Mouse (Mus musculus) megakaryocyte-erythroid progenitor cell, adult 5 weeks (primary cell): Measurements from ENCODE around the gene Klhl9. TPM values are rescaled to one million over a fixed set of nuclear protein-coding genes. Genes with fewer than 3 reads are reported as not detected.

Source experiments
- polyA plus RNA-seq: library from polyadenylated mRNA; stranded (reverse); fragments of >175 nt; gene quantifications from 2 replicates; pipeline ENCODE4 v1.2.3, GENCODE M21; 2012

Klhl9 gene
- polyA plus RNA-seq, result 6.6 and 7.6 TPM in 2 replicates

GRCm38 (mm10) chr4:88721791-88722721 is at the start of gene Klhl9, which contains the start of gene Gm26566:
Klhl9 (minus strand) TSS chr4:88722465.
Gm26566 (plus strand) TSS chr4:88721805.

GRCm38 (mm10) chr4:88759610-88760268 is 37.5 kb upstream of the Klhl9 start, which contains the start of gene Gm13283:
Gm13283 (plus strand) TSS chr4:88760119.

GRCm38 (mm10) chr4:88754818-88755340 is 32.6 kb upstream of the Klhl9 start, which contains the start of gene Gm13271:
Gm13271 (plus strand) TSS chr4:88754868.

GRCm38 (mm10) chr4:88691259-88691658 is 31.0 kb downstream of the Klhl9 start, which contains the start of gene Ifnab:
Ifnab (minus strand) TSS chr4:88691359.

GRCm38 (mm10) chr4:88683812-88684211 is 38.5 kb downstream of the Klhl9 start, which contains the start of gene Ifna2:
Ifna2 (minus strand) TSS chr4:88683912.

GRCm38 (mm10) chr4:88676824-88677223 is 45.4 kb downstream of the Klhl9 start, which contains the start of gene Ifna16:
Ifna16 (minus strand) TSS chr4:88676924.

Other genes with a start within 250 kb of the Klhl9 start
- not detected in 2 replicates for gene Ifnb1, start 199.7 kb downstream of the Klhl9 start, polyA plus RNA-seq
- gene Ifna15, start 164.2 kb downstream of the Klhl9 start, polyA plus RNA-seq, result not detected in 2 replicates
- gene Ifna14, start 150.7 kb downstream of the Klhl9 start, polyA plus RNA-seq, result not detected in 2 replicates
- gene Ifna9, start 130.1 kb downstream of the Klhl9 start, polyA plus RNA-seq, result not detected in 2 replicates
- not detected in 2 replicates for gene Ifna12, start 119.1 kb downstream of the Klhl9 start, polyA plus RNA-seq
- not detected in 2 replicates for gene C87499, start 88.1 kb downstream of the Klhl9 start, polyA plus RNA-seq
- not detected in 2 replicates for gene Ifna13, start 78.0 kb downstream of the Klhl9 start, polyA plus RNA-seq
- not detected in 2 replicates for gene Ifna16, start 45.5 kb downstream of the Klhl9 start, polyA plus RNA-seq
- not detected in 2 replicates for gene Ifna2, start 38.6 kb downstream of the Klhl9 start, polyA plus RNA-seq
- not detected in 2 replicates for gene Ifnab, start 31.1 kb downstream of the Klhl9 start, polyA plus RNA-seq
- gene Gm26566, start 660 bp downstream of the Klhl9 start, polyA plus RNA-seq, result 1.2 and 1.3 TPM in 2 replicates
- not detected in 2 replicates for gene Gm13271, start 32.4 kb upstream of the Klhl9 start, polyA plus RNA-seq
- gene Gm13283, start 37.7 kb upstream of the Klhl9 start, polyA plus RNA-seq, result 0.12 and 0.13 TPM in 2 replicates
- gene Gm13290, start 51.4 kb upstream of the Klhl9 start, polyA plus RNA-seq, result not detected in 2 replicates
- gene Gm13289, start 54.5 kb upstream of the Klhl9 start, polyA plus RNA-seq, result not detected in 2 replicates
- not detected in 2 replicates for gene Gm13272, start 57.4 kb upstream of the Klhl9 start, polyA plus RNA-seq
- gene Ifnz, start 59.7 kb upstream of the Klhl9 start, polyA plus RNA-seq, result not detected in 2 replicates
- gene Gm13276, start 63.2 kb upstream of the Klhl9 start, polyA plus RNA-seq, result not detected in 2 replicates
- gene Gm13277, start 66.2 kb upstream of the Klhl9 start, polyA plus RNA-seq, result not detected in 2 replicates
- gene Gm13278, start 69.1 kb upstream of the Klhl9 start, polyA plus RNA-seq, result not detected in 2 replicates
- gene Gm13275, start 72.0 kb upstream of the Klhl9 start, polyA plus RNA-seq, result not detected in 2 replicates
- not detected in 2 replicates for gene Gm13279, start 74.9 kb upstream of the Klhl9 start, polyA plus RNA-seq
- gene Gm13285, start 77.2 kb upstream of the Klhl9 start, polyA plus RNA-seq, result not detected in 2 replicates
- gene Gm13287, start 80.8 kb upstream of the Klhl9 start, polyA plus RNA-seq, result not detected in 2 replicates
- 0.06 and 0.09 TPM in 2 replicates for gene Gm13288, start 83.1 kb upstream of the Klhl9 start, polyA plus RNA-seq
- not detected in 2 replicates for gene Ifna7, start 93.8 kb upstream of the Klhl9 start, polyA plus RNA-seq
- not detected in 2 replicates for gene Ifna11, start 97.5 kb upstream of the Klhl9 start, polyA plus RNA-seq
- not detected in 2 replicates for gene Ifna6, start 105.0 kb upstream of the Klhl9 start, polyA plus RNA-seq
- not detected in 2 replicates for gene Ifna5, start 113.1 kb upstream of the Klhl9 start, polyA plus RNA-seq
- gene Ifna4, start 119.4 kb upstream of the Klhl9 start, polyA plus RNA-seq, result not detected in 2 replicates
- not detected in 2 replicates for gene Ifna1, start 127.6 kb upstream of the Klhl9 start, polyA plus RNA-seq
- not detected in 2 replicates for gene Ifne, start 157.7 kb upstream of the Klhl9 start, polyA plus RNA-seq